Mouse (Mus musculus) right cerebral cortex, postnatal 14 days (tissue): ENCODE data around the gene Fbxo46.
A peak's percentile ranks its signal among the peaks of the same experiment; 100 is the strongest.

Source experiments
- DNase-seq: peaks from one replicate; pipeline ENCODE4 v3.0.0; 2022

Fbxo46 gene

GRCm38 (mm10) chr7:19171831-19172230, 52.2 kb downstream of the Fbxo46 start:
- no peak for DNase-seq

- DNase-seq, result peak; percentile 95
Measured at GRCm38 (mm10) chr7:19172874-19173273, 53.2 kb downstream of the Fbxo46 start.

- DNase-seq, result peak; percentile 71
Measured at GRCm38 (mm10) chr7:19175708-19176515, 56.3 kb downstream of the Fbxo46 start, which contains the start of gene Eml2. Gene Eml2, plus strand, starts transcription at chr7:19176421.

DNA sequence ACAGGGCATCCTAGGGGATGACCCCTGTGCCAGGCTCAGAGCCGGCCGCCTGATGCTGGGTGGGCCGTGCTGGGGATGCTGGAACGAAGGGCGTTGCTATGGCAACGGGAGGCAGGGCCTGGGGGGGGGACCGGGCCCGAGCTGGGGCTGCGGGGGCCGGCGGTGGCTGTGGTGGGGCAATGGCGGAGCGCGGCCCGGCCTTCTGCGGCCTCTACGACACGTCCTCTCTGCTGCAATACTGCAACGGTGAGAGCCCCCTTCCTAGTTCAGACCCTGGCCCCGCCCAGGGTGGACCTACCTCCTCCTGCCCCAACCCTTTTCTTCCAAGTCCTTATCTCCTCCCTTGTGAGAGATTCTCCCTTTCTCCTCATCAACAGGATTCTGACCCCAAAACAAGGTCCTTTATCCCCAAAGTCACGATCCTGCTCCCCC, 56.9 kb downstream of the Fbxo46 start:
- DNase-seq, result peak; percentile 71

GRCm38 (mm10) chr7:19177216-19177615, 57.6 kb downstream of the Fbxo46 start:
- DNase-seq, result no peak

DNA sequence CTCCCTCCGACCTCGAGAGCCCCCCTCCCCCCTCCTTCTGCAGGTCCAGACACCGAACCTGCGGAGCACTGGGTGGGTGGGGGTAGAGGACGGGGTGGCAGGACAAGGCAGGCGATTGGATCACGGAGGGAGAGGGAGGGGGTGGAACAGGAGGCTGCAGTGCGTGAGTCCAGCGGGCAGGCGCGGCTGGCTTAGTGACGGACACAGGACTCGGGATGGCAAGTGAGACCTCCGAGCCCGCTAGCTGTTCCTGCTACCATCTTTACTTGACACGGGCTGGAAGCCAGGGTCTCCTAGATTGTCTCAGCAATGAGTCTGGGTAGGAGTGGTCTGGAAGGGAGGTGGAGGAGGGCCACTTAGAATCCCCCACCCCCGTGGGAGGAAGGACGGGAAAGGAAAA, 58.4 kb downstream of the Fbxo46 start:
- no peak for DNase-seq

DNA sequence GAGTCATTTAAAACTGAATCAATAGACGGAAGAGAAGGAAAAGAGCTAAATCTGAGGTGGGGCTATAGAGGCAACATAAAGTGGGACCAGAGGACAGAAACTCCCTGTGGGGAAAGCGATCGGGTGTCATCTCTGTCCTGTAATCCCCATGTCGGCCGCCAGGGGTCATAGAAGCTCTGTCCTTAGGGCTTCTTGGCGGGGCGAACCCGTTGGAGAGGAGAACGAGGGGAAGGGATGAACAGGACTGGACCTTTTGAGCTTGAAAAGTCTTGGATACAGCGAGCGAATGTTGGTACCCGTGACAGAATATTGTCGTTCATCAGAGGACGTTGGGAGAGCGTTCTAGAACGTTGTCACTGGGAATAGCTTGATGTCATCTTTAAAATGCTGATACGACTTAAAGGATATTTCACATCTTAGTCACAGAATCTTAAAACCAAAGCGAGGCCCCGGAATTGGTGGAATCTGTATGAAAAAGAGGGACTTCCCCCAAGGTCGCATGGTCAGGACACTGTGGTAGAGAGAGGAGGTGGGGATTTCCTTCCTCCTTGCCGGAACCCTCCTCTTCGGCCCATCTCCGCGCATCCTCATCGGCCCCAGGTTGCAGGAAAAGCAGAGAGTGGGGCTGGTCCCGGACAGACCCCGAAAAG, 58.9 kb downstream of the Fbxo46 start:
- DNase-seq, result peak; percentile 87

DNA sequence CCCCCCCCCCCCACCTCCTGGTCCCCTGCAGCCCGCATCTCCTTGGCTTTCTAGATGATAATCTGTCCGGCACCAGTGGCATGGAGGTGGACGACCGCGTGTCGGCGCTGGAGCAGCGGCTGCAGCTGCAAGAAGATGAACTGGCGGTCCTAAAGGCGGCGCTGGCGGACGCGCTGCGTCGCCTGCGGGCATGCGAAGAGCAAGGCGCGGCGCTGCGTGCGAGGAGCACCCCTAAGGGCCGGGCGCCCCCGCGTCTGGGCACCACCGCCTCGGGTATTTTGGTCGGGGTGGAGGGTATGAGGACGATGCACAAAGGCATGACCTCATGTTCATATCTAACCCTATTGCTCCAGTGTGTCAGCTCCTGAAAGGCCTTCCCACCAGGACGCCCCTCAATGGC, 59.5 kb downstream of the Fbxo46 start:
- peak; percentile 76 for DNase-seq

GRCm38 (mm10) chr7:19179936-19180335, 60.3 kb downstream of the Fbxo46 start:
- no peak for DNase-seq

DNA sequence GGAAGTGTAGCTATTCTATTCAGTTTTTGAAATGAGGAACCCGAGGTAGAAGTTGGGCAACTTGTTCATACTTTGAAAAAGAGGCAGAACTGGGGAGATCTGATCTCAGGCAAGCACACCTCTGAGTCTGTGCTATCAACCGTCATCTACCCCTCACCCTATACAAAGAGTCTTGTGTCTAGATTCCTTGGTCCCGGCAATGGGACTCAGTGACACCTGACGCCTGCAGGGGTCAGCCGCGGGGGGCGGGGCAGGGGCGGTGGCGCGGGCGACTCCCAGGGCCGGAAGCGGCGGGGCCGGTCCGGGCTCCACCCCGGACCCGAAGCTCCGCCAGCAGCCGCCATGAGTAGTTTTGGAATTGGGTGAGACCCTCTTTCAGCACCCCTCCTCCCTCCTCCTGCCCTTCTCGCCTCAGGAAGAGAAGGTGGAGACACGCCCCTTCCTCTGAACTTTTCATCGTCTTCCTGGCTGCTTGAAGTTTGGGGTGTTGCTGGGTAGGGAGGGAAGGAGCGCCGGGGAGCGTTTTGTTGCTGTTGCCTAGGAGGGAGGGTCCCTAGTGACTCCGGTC, 61.3 kb downstream of the Fbxo46 start:
- DNase-seq, result no peak

DNA sequence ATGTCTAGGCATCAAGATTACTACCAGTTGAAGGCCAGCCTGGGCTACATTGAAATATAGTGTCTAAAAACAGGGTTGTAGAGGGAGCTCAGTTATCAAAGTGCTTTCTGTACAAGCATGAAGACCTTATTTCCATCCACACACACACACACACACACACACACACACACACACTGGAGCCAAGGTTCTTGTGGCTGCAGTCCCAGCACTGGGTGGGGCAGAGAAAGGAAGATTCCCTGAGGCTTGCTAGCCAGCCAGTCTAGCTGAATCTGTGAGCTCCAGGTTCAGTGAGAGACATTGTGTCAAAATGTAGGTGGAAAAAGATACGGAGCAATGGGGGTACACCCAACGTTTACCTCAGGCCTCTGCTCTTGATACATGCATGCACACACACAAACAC, 64.6 kb downstream of the Fbxo46 start:
- DNase-seq, result no peak

DNA sequence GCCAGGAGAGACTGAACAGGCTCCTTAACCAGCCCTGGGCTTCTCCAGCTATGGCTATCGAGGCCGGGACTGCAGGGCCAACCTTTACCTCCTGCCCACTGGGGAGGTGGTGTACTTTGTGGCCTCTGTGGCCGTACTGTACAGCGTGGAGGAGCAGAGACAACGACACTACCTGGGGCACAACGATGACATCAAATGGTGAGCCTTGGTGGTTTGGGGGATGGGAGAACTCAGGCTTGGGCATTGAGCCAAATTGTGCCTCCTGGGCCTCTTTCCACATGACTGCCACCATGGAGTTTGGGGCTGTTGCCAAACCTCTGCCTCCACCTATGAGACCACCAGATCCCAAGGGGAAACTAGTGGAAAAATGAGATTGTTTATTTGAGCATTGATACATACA, 65.1 kb downstream of the Fbxo46 start:
- DNase-seq, result no peak
